Mouse (Mus musculus) central nervous system, embryonic 18 days (tissue): ENCODE results near the gene AI854703. TPM values are rescaled to one million over a fixed set of nuclear protein-coding genes. Genes with fewer than 3 reads are reported as not detected.

Experiments
- polyA plus RNA-seq: library from polyadenylated mRNA; depleted of rRNA; stranded (reverse); fragments of >200 nt; gene quantifications from 2 replicates; pipeline ENCODE4 v1.2.3, GENCODE M21; 2012; rRNA removed

Gene AI854703
- polyA plus RNA-seq = 22.4 and 24.2 TPM in 2 replicates

GRCm38 (mm10) chr6:48626464-48626863, at the start of gene AI854703:
Gene AI854703 (plus strand): TSS chr6:48626764.

GRCm38 (mm10) chr6:48589194-48589750, 37.3 kb upstream of the AI854703 start, which contains the start of gene Gm45021:
Gene Gm45021 (plus strand): TSS chr6:48589610.

GRCm38 (mm10) chr6:48593158-48594042, 33.2 kb upstream of the AI854703 start, which contains the start of the genes Repin1 and Gm44965:
Gene Repin1 (plus strand): TSS chr6:48593883.
Gene Gm44965 (plus strand): TSS chr6:48593941.

GRCm38 (mm10) chr6:48601271-48602079, 25.1 kb upstream of the AI854703 start, which contains the start of gene Zfp775:
Gene Zfp775 (plus strand): TSS chr6:48602063.

GRCm38 (mm10) chr6:48646995-48647394, 20.4 kb downstream of the AI854703 start, which contains the start of gene Gimap8:
Gene Gimap8 (plus strand): TSS chr6:48647234.

GRCm38 (mm10) chr6:48675931-48676859, 49.6 kb downstream of the AI854703 start, which contains the start of gene Gimap9:
Gene Gimap9 (plus strand): TSS chr6:48676129.

Other genes starting within 250 kb of the AI854703 start
- 44.1 and 44.3 TPM in 2 replicates for gene Krba1, start 231.2 kb upstream of the AI854703 start, polyA plus RNA-seq
- gene Zfp467, start 180.9 kb upstream of the AI854703 start, polyA plus RNA-seq = 31.4 and 37.1 TPM in 2 replicates
- 2.3 and 2.8 TPM in 2 replicates for gene Sspo, start 178.5 kb upstream of the AI854703 start, polyA plus RNA-seq
- 317 and 323 TPM in 2 replicates for gene Atp6v0e2, start 89.1 kb upstream of the AI854703 start, polyA plus RNA-seq
- gene Lrrc61, start 72.0 kb upstream of the AI854703 start, polyA plus RNA-seq = 24.9 and 28.4 TPM in 2 replicates
- 7.5 and 9.4 TPM in 2 replicates for gene Rarres2, start 54.0 kb upstream of the AI854703 start, polyA plus RNA-seq
- 0.41 TPM in 1 of 2 replicates, not detected in the other for gene Gm45021, start 37.2 kb upstream of the AI854703 start, polyA plus RNA-seq
- 47.3 and 49.6 TPM in 2 replicates for gene Repin1, start 32.9 kb upstream of the AI854703 start, polyA plus RNA-seq
- not detected in 2 replicates for gene Gm44965, start 32.8 kb upstream of the AI854703 start, polyA plus RNA-seq
- 10.4 and 11.7 TPM in 2 replicates for gene Zfp775, start 24.7 kb upstream of the AI854703 start, polyA plus RNA-seq
- 1.5 and 1.7 TPM in 2 replicates for gene Gimap8, start 20.5 kb downstream of the AI854703 start, polyA plus RNA-seq
- 1.6 and 1.8 TPM in 2 replicates for gene Gimap9, start 49.4 kb downstream of the AI854703 start, polyA plus RNA-seq
- gene Gimap4, start 57.8 kb downstream of the AI854703 start, polyA plus RNA-seq = 0.91 and 1.2 TPM in 2 replicates
- gene Gimap6, start 81.5 kb downstream of the AI854703 start, polyA plus RNA-seq = 5.4 and 6.2 TPM in 2 replicates
- gene Gm28053, start 91.8 kb downstream of the AI854703 start, polyA plus RNA-seq = 0.48 TPM in 1 of 2 replicates, not detected in the other
- gene Gimap7, start 91.9 kb downstream of the AI854703 start, polyA plus RNA-seq = not detected in 2 replicates
- gene Gimap1, start 112.3 kb downstream of the AI854703 start, polyA plus RNA-seq = 1.8 and 1.9 TPM in 2 replicates
- gene Gimap5, start 119.4 kb downstream of the AI854703 start, polyA plus RNA-seq = 1.2 and 1.5 TPM in 2 replicates
- 0.03 TPM in 1 of 2 replicates, not detected in the other for gene Gimap3, start 144.1 kb downstream of the AI854703 start, polyA plus RNA-seq
- gene Tmem176a, start 214.2 kb downstream of the AI854703 start, polyA plus RNA-seq = 13.6 and 16.0 TPM in 2 replicates
- 74.3 and 91.8 TPM in 2 replicates for gene Tmem176b, start 214.7 kb downstream of the AI854703 start, polyA plus RNA-seq
- gene Aoc1, start 246.1 kb downstream of the AI854703 start, polyA plus RNA-seq = 0.01 TPM in 1 of 2 replicates, not detected in the other